Mouse (Mus musculus): ENCODE data around the gene Crb3.
"Not testable (repeated sequence)": the region's sequence is repeated elsewhere in the genome, so short reads cannot be mapped to it uniquely, and the experiment has no call there.

Gene Crb3

DNA sequence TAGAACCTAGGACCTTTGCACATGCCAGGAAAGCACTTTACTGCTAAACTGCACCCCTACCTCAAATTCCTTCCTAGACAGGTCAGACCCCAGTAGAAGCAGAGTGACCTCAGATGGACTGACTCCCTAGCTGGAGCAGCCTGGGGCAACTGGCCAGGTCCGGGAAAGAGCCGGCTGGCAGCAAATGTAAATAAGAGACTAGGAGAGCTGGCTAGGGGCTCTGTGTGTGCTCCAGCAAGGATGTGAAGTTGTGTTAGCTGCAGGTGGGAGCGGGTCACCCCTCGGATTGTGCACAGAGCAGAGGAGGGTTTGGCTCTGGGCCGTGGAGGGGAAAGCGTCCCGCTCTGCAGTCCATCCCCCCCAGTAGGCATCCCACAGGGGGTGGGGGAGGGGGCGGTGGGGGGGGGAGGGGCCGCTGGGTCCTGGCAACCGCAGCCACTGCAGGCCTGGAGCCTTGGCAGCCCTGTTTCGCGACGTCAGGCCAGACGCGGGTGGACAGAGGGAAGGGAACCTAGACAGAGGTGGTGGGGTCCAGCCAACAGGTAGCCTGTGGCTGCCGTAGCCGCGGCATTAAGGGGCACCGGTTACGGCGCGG is at the start of gene Crb3:
Gene Crb3, plus strand, starts transcription at position 215 of the 595 bp plus-strand sequence.
- peak; percentile 51 for DNase-seq

DNA sequence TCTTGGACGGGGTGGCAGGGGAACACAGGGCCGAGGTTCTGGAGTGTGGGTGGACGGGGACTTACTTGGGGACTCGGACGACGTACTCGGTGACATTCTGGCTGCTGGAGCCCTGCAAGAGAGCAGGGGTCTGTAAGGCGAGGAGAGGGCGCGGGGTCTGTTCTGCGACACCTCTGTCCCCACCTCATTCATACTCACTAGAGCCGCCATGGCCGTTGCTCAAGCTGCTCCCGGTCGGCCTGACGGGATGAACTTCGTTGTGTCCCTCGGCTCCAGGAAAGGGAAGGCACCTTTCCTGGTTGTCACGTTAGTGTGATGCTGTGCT is 48.0 kb upstream of the Crb3 start:
- no peak for DNase-seq

DNA sequence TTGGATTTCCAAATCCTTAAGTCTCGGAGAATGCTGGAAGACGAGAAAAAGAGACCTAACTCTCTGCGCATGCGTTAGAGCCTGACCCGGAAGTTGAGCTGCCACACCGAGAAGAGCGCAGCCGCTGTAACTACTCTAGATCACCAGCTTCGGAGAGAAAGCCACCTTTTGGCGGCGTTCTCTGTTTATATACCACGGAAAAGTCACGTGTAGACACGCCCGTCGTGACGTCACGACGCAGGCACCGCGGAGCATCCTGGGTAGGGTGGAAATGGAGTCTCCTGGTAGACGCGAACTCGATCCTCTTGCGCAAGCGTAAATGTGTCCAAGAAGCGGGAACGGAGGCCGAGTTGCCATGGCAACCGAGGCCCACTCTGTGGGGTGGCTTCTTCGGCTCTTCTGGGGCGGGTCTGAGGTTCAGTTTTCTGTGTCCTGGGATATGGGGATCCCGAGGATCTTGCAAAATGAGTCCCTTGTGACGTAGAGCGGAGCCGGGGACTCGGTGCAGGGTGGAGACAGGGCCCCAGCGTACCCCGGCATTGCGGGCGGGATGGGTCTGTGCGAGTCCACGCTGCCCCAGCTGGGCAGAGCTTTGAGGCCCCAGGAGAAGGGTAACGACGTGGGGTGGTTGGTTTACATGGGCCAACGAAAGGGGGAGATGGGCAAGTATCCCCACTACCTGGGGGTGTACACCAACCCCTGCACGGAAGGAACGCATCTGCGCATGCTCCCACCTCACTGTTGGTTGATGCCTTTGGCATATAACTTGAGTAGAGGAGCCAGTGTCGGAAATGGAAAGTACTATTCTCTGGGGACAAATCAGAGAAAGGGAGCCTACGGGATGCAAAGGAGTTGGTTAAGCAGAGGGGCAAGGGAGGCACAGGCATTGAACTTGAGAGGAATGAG is 47.4 kb upstream of the Crb3 start, which contains the start of the genes Gtf2f1 and Gm17949:
Gene Gtf2f1, minus strand, starts transcription at position 53 of the 906 bp plus-strand sequence.
Gene Gm17949, plus strand, starts transcription at position 234 of the 906 bp plus-strand sequence.
- DNase-seq: peak; percentile 94

GRCm38 (mm10) chr17:57012245-57012795 is 46.6 kb upstream of the Crb3 start:
- no peak for DNase-seq

DNA sequence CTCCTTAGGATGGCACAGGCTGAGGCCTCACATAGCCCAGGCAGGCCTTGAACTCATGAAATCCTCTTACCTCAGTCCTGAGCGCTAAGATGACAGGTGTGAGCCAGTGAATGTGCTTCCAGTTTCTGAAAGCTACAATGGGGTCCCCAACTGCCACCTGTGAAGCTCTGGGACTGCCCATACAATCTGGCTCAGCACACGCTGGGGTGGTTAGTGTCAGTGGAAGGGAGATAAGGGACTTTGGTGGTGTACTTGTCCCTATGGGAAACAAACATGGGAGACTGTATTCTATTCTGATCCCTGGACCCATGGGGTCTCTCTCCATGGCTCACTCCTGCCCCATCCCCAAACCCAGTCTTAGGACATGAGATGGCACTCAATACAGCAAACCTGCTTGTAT is 39.2 kb upstream of the Crb3 start:
- no peak for DNase-seq

DNA sequence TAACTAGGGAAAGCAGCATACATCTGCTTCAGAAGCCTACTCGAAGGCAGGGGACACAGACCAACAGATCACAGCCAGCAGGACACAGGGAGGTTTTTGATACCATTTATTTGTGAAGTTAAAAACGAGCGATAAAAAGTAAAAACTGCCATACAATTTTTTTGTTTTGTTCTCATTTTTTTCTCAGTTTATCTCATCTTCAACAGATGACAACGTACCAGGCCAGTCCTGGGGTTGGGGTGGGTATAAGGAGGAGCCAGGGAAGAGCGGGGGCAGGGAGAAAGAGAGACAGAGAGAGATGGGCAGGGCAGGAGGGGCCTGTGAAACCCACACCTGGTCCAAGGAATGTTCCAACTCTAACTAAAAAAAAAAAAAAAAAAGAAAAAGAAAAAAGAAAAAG is 37.9 kb upstream of the Crb3 start:
- no peak for DNase-seq

DNA sequence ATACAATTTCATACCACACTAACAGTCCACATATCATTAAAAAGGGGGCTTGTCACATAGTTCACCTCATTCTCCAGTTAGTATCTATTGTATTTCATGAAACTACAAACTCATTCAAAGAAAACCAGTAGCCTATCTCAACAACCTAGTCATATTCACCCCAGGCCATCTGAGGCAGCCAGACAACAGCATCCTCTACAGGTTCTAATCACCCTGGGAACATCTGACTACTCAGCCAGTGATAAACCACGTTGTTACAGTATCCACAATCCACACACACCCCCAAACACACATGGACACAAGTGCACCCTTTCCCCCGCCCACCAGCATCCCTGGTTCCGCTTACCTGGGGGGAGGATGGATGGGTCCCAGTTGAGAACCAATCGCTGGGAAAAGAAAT is 31.4 kb upstream of the Crb3 start:
- DNase-seq: no peak

GRCm38 (mm10) chr17:57029691-57030090 is 29.2 kb upstream of the Crb3 start:
- peak; percentile 20 for DNase-seq

DNA sequence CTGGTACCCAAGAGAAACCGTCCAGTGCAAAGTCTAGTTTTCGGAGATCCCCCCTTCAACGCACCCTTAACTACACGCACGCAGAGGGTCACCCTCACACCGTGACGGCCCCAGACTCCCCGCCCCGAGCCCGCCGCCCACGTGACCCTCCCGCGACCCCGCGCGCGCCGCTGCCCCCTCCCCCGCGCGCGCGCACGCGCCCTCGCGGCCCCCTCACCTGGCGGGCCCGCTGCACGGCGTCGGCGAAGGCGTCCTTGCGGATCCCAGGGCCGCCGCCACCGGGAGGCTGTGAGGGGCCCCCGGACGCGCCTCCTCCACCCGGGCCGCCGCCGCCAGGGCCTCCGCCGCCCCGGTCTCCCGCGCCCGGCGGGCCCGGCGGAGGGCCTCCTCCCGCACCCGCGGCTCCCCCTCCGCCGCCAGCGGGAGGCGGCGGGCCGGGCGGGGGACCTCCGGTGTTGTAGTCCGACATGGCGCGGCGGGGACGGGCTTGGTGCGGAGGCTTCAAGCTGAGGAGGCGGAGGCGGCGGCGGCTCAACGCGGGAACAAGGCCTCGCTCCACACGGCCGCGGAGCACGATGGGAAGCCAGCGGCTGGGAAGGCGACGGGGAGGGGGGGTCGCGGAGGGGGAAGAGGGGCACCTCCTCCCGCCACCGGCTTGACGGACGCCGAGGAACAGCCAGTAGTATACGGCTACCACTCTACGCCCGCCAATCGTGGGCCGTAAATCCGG is 27.8 kb upstream of the Crb3 start, which contains the start of gene Khsrp:
Gene Khsrp, minus strand, starts transcription at position 592 of the 730 bp plus-strand sequence.
- DNase-seq: peak; percentile 33

GRCm38 (mm10) chr17:57031661-57032420 is 27.1 kb upstream of the Crb3 start:
- DNase-seq: peak; percentile 100

- DNase-seq: peak; percentile 27
Observed at GRCm38 (mm10) chr17:57032854-57033253, 26.1 kb upstream of the Crb3 start.

GRCm38 (mm10) chr17:57038978-57039377 is 19.9 kb upstream of the Crb3 start:
- no peak for DNase-seq

DNA sequence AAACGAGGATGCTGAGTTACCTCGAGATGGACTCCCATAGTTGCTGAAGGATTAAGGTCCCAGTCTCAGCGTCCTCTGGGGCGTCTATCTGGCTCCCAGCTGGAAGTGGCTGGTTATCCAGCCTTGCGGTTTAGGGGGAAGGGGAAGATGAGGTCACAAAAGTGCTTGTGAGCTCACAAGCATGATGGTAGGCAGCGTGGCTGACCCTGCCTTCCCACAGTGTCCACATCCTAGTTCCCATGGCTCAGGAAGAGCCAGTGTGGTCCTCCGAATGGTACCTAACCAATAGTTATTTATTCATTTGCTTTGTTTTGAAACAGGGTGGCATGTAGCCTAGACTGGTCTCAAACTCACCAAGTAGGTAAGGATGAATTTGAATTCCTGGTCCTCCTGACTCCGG is 17.4 kb upstream of the Crb3 start, which contains the start of gene Slc25a41:
Gene Slc25a41, minus strand, starts transcription at position 101 of the 400 bp plus-strand sequence.
- no peak for DNase-seq

GRCm38 (mm10) chr17:57047406-57047805 is 11.5 kb upstream of the Crb3 start:
- no peak for DNase-seq

GRCm38 (mm10) chr17:57048816-57049215 is 10.1 kb upstream of the Crb3 start:
- no peak for DNase-seq

DNA sequence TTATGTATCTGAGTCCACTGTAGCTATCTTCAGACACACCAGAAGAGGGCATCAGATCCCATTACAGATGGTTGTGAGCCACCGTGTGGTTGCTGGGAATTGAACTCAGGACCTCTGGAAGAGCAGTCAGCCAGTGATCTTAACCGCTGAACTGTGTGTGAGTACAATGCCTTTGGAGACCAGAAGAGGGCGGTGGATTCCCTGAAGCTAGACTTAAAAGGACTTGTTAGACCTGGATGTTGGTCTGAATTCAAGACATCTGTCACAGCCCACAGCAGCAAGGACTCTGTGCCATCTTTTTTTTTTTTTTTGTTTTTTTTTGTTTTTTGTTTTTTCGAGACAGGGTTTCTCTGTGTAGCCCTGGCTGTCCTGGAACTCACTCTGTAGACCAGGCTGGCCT is 7.2 kb upstream of the Crb3 start:
- not testable (repeated sequence) for DNase-seq

DNA sequence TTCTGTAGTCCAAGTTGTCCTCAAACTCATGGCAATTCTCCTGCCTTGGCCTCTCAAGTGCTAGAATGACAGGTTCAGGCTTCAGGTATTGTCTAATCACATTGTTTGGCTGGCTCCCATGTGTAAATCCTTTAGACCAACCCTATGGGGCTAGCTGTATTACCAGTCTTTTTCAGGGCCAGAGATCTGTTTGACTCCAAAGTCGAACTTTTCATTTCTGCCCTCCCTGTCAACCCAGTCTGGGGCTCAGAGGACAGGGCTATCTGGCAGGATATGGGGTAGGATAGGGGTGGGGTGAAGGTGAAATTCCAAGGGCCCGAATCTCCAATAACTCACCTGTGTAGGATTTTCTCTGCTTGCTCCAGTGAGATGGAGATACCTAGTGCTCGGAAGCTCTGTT is 2.7 kb upstream of the Crb3 start:
- DNase-seq: no peak

DNA sequence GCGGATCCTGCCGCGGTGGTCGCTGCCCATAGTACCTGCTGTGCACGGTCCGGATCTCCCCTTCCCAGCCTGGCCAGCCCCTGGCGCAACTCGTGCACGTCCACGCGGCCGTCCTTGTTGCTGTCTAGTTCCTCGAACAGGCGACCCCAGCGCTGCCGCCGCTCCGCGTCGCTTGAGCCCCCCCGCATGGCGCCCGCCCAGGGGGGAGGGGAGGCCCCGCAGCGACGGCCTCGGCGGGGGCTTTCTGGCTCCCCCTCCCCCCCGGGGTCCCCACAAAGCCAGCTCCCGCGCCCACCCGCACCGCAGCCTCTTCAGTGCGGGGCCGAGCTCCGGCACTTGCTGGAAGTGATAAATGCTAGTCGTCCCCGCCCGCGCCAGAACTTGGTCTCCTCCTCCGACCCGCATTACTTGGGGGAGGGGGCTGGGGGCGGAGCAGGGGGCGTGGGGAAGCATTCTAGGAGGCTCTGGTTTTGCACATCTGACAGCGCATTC is 627 bp downstream of the Crb3 start, which contains the start of gene Slc25a23:
Gene Slc25a23, minus strand, starts transcription at position 378 of the 492 bp plus-strand sequence.
- DNase-seq: peak; percentile 67

DNA sequence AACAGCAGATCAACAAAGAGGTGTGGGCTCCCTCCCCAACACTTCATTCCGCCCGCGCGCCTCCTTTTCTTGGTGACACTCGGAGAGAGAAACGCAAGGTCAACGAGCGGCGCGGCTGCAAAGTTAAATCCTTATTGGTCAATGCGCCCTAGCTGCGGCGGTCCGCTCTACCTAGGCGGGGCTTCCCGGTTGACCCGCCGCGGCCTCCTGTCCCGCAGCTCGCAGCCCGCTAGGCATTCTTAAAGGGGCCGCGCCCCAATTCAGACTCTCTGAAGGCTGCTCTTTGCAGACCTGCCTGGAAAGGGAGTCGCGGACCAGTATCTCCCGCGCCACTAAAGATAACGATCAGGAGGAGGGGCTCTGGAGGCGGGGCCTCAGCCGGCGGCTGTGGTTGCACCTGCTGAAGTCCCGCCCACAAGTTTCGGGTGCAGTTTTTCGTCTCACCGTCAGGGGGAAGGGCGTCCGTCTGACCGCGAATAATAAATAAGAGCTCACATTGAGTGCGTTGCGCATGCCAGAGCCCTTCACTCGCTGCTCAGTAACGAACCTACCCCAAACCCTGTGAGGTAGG is 1.4 kb downstream of the Crb3 start:
- DNase-seq: peak; percentile 98

DNA sequence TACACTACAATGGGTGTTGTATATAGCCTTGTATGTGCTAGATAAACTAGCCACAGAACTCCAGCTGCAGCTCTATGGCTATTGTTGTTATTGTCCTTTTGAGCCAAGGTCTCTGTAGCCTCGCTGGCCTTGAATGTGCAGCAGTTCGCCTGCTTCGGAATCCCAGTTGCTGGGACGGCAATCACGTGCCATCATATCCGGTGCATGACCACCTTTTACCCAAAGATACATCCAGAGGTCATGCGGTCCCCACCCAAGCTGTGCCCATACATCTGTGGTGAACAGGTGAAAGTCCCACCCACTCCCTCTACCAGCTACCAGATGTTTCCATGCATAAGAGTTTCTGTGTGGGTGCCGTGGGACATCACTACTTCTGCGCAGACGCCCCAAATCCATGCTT is 2.2 kb downstream of the Crb3 start:
- DNase-seq: peak; percentile 51

- DNase-seq: peak; percentile 92
Observed at GRCm38 (mm10) chr17:57062011-57062521, 3.2 kb downstream of the Crb3 start.

Data from kidney, adult 11 months (tissue).